Mouse (Mus musculus) kidney, embryonic 14.5 days (tissue): Measurements from ENCODE around the gene Tekt2. TPM values are rescaled to one million over a fixed set of nuclear protein-coding genes. Genes with fewer than 3 reads are reported as not detected.
A peak's percentile ranks its signal among the peaks of the same experiment; 100 is the strongest.

Source experiments
- ATAC-seq: fragments of 200-750 bp; cut with Nextera tagmentation; 2 replicates; pipeline ENCODE4 v1.8.0; 2017; ENCODE audit warnings: moderate number of reproducible peaks, mild to moderate bottlenecking, moderate TSS enrichment, moderate library complexity; ENCODE audit not compliant: low FRiP score, low TSS enrichment
- H3K27ac ChIP-seq: fragments of 300-500 bp; sonication (generic); 2 replicates; pipeline ENCODE4 v1.5.1; 2014; ENCODE audit warnings: low read depth, mild to moderate bottlenecking, low read length, moderate library complexity, mixed read lengths
- H3K27me3 ChIP-seq: fragments of 300-500 bp; sonication (generic); 2 replicates; pipeline ENCODE4 v1.6.1; 2014; ENCODE audit warnings: mild to moderate bottlenecking, low read length; ENCODE audit not compliant: control insufficient read depth, insufficient read depth
- H3K36me3 ChIP-seq: fragments of 300-500 bp; sonication (generic); 2 replicates; pipeline ENCODE4 v1.6.1; 2014; ENCODE audit warnings: low read length, mixed read lengths; ENCODE audit not compliant: control insufficient read depth, insufficient read depth
- H3K4me1 ChIP-seq: fragments of 300-500 bp; sonication (generic); 2 replicates; pipeline ENCODE4 v1.6.1; 2014; ENCODE audit warnings: low read length, mixed read lengths; ENCODE audit not compliant: control insufficient read depth, insufficient read depth
- H3K4me2 ChIP-seq: fragments of 300-500 bp; sonication (generic); replicated peaks from 2 replicates; pipeline ENCODE4 v1.6.1; 2014; ENCODE audit warnings: low read depth, mild to moderate bottlenecking, low read length
- H3K4me3 ChIP-seq: fragments of 300-500 bp; sonication (generic); 2 replicates; pipeline ENCODE4 v1.5.1; 2014; ENCODE audit warnings: mild to moderate bottlenecking, low read length
- H3K9ac ChIP-seq: fragments of 300-500 bp; sonication (generic); 2 replicates; pipeline ENCODE4 v1.6.1; 2014; ENCODE audit warnings: low read depth, mild to moderate bottlenecking, low read length, moderate library complexity
- H3K9me3 ChIP-seq: fragments of 300-500 bp; sonication (generic); 2 replicates; pipeline ENCODE4 v1.6.1; 2016; ENCODE audit warnings: low read length; ENCODE audit not compliant: control insufficient read depth
- WGBS: fragments of 180-500 bp; shearing (Covaris S2); extraction: QIAGEN DNeasy Blood & Tissue Kit; methylation state at CpG from one replicate; pipeline ENCODE4 v1.1.7; 2014; 5-methylcytosine and 5-hydroxymethylcytosine counted together
- polyA plus RNA-seq: library from polyadenylated mRNA; unstranded; fragments of >200 nt; fragmentation: Nextera tagmentation; extraction: Ambion mirVana; gene quantifications from 2 replicates; pipeline ENCODE4 v1.2.1, GENCODE M21; 2014

Tekt2 gene
- 2.2 and 5.1 TPM in 2 replicates for polyA plus RNA-seq

DNA sequence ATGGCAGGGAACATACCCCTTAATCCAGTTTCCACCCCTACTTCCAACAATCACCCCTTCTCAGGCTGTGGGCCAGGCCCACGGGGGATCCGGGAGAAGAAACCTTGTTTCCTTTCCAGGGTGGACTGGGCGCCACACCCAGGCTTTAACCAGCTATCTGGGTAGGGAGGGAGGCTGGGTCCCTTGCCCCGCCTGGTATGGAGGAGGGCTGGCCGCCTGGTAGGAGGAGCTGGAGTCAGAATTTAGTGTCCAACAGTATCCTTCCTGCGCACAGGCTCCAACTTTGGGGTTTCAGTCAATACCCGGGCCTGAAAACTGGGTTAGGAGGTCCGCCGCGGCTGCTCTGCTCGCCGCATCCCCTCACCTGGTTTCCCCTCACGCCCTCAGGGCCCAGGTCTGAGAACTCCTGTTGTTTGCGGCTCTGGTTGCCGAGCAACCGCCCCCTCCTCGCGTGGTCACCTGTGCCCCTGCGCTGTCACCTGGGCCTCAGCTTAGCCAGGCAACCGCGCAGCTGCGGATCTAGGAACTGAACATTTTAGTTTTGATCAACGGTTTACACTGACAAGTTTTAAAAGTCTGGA is at the start of gene Tekt2:
Tekt2 (minus strand) TSS at position 408 of the 581 bp plus-strand sequence.
- no peaks in the 10 kb centered on the region for H3K9me3 ChIP-seq
- peak within 1 kb of the TSS; percentile 54 for H3K9ac ChIP-seq
- H3K4me1 ChIP-seq, result peaks cover 4% of the 10 kb centered on the region; the same call in 1 of the 2 replicates
- WGBS, result 6% methylated on average over 23 of the region's 23 CpGs
- H3K27me3 ChIP-seq, result peaks cover 8% of the 10 kb centered on the region; the same call in 1 of the 2 replicates
- H3K36me3 ChIP-seq, result no peaks in the 10 kb centered on the region
- peak within 1 kb of the TSS; percentile 25 for H3K4me3 ChIP-seq
- no peak within 1 kb of the TSS for H3K27ac ChIP-seq
- H3K4me2 ChIP-seq, result peak within 1 kb of the TSS; percentile 37
- no peak for ATAC-seq

DNA sequence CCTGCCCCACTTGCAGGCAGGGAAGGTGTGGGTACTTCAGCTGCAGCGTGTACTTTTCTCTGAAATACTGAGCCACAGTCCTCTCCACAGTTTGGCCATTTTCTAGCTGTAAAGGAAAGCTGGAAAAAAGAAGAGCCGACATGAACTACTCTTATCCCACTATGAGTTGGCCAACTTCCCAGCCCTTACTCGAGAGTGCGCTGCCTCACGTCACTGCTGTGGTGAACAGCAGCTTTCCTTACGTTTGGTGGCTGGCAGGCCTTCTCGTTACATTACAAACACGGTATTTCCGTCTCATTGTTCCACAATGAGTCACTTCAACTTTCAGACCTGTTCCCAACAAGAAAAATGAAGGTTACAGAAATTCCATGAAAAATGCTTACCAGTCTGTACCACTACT is 46.0 kb upstream of the Tekt2 start:
- Histone ChIP-seq H3K27me3 (no peaks in the 10 kb centered on the region), H3K4me2 (no peak overlapping the region), H3K27ac (no peak overlapping the region), H3K4me3 (no peak overlapping the region), H3K9me3 (no peaks in the 10 kb centered on the region), H3K4me1 (no peaks in the 10 kb centered on the region), H3K9ac (no peak overlapping the region), H3K36me3 (peaks cover 10% of the 10 kb centered on the region; the same call in 1 of the 2 replicates)
- 90% methylated on average over 9 of the region's 9 CpGs for WGBS
- ATAC-seq, result no peak

DNA sequence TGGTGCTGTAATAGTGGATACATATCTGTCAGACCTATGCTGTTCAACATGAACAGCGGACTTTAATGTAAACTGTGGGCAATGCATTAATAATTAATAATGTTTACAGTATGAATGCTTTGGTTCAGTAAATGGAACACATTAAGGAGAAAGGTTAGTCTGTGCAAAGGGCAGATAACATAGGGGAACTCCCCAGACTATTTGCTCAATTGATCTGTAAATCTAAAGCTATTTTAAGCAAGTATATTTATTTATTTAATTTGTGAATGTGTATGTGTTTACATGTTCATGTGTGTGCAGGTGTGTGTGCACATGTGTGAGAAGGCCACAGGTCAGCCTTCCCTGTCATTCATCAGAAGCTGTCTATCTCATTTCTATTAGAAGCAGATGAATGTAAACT is 34.6 kb upstream of the Tekt2 start:
- 95% methylated on average over 1 of the region's 1 CpGs for WGBS
- Histone ChIP-seq H3K36me3 (peaks cover 13% of the 10 kb centered on the region), H3K4me2 (no peak overlapping the region), H3K9ac (no peak overlapping the region), H3K27me3 (no peaks in the 10 kb centered on the region), H3K4me1 (no peaks in the 10 kb centered on the region), H3K9me3 (no peaks in the 10 kb centered on the region), H3K4me3 (no peak overlapping the region), H3K27ac (no peak overlapping the region)
- ATAC-seq, result no peak

- H3K4me3 ChIP-seq, result no peak overlapping the region
- no peak overlapping the region for H3K9ac ChIP-seq
- peaks cover 14% of the 10 kb centered on the region; the same call in 1 of the 2 replicates for H3K36me3 ChIP-seq
- ATAC-seq, result no peak
- H3K4me2 ChIP-seq, result no peak overlapping the region
- 86% methylated on average over 4 of the region's 4 CpGs for WGBS
- no peak overlapping the region for H3K27ac ChIP-seq
- no peaks in the 10 kb centered on the region for H3K9me3 ChIP-seq
- no peaks in the 10 kb centered on the region for H3K27me3 ChIP-seq
- no peaks in the 10 kb centered on the region for H3K4me1 ChIP-seq
These were observed 18.0 kb upstream of the Tekt2 start for GRCm38 (mm10) chr4:126343451-126343850.

DNA sequence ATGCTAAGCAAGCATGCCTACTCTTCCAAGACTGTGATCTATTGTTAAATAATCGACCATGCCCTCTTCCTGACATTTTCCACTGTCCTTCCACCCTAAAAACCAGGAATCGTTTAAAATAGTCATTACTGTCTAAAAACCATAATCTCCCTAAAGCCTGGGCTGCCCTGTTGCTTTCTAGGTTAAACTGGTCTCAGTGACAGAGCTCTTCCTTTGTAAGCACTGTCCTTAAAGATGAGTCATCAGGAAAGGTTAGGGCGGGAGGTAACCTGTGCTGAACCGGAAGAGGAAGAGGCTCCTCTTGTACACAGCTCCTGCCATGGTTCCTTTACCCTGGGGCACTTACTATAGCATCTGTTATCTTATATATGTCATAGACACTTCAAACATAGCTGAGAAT is 14.0 kb upstream of the Tekt2 start:
- no peak overlapping the region for H3K4me3 ChIP-seq
- peaks cover under 1% of the 10 kb centered on the region; the same call in 1 of the 2 replicates for H3K36me3 ChIP-seq
- no peak overlapping the region for H3K27ac ChIP-seq
- WGBS, result 64% methylated on average over 4 of the region's 4 CpGs
- no peaks in the 10 kb centered on the region for H3K4me1 ChIP-seq
- H3K9me3 ChIP-seq, result no peaks in the 10 kb centered on the region
- ATAC-seq, result no peak
- no peaks in the 10 kb centered on the region for H3K27me3 ChIP-seq
- no peak overlapping the region for H3K4me2 ChIP-seq
- no peak overlapping the region for H3K9ac ChIP-seq

DNA sequence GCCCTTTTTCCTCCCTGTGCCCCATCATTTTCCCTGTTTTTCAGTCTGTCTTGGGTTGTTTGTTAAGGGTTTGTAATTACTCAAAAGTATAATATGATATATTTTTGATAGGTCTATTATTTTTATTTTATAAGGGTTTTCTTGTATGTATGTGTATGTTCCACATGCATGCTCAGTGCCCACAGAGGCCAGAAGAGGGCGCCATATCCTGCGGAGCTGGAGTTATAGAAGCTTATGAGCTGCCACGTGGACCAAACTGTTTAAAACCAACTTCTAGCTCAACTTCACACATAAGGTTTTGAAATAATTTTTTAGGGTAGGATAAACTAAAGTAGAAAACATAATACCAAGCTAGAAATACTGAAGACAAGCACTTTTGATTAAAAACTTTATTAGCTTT is 6.9 kb upstream of the Tekt2 start:
- 50% methylated on average over 3 of the region's 3 CpGs for WGBS
- Histone ChIP-seq H3K9me3 (no peaks in the 10 kb centered on the region), H3K27me3 (no peaks in the 10 kb centered on the region), H3K4me3 (no peak overlapping the region), H3K36me3 (no peaks in the 10 kb centered on the region), H3K4me1 (no peaks in the 10 kb centered on the region), H3K9ac (no peak overlapping the region), H3K27ac (no peak overlapping the region), H3K4me2 (no peak overlapping the region)
- ATAC-seq, result no peak

DNA sequence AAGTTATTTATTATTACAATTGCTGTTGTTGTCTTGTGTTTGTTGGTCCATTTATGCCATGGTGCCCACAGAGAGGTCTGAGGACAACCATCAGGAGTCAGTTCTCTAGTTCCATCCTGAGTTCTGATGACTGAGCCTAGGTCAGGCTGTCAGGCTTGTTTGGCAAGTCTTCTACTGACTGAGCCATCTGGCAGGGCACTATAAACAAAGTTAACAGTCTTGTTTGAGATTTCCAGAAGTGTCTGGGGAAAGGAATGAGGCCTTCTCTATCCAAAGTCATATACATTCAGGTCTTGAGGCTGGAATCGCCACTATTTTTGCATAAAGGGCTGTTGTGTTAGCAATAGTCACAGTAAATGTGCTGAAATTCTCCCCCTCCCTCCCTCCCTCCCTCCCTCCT is 6.3 kb upstream of the Tekt2 start:
- no peak overlapping the region for H3K9ac ChIP-seq
- no peak overlapping the region for H3K4me2 ChIP-seq
- H3K36me3 ChIP-seq, result no peaks in the 10 kb centered on the region
- H3K27me3 ChIP-seq, result no peaks in the 10 kb centered on the region
- ATAC-seq, result no peak
- H3K9me3 ChIP-seq, result no peaks in the 10 kb centered on the region
- no peaks in the 10 kb centered on the region for H3K4me1 ChIP-seq
- 75% methylated on average over 1 of the region's 1 CpGs for WGBS
- no peak overlapping the region for H3K4me3 ChIP-seq
- H3K27ac ChIP-seq, result no peak overlapping the region

DNA sequence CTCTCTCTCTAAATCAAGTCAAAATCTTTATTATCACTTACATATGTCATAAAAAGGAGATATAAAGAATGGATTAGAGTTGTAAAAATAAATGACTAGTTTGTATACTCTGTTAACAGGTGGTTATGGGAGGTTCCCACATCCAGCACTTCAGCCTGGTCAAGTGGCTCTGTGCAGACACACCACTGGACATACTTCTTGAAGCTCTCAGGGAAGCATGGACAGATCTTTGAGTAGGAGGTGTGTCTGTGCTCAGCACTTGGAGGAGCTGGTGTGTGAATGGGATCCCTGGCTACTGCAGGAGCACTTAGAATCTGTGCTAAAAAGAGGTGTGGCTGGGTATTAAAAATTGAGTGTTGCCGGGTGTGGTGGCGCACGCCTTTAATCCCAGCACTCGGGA is 4.8 kb upstream of the Tekt2 start:
- H3K27ac ChIP-seq, result no peak overlapping the region

GRCm38 (mm10) chr4:126326036-126326435 is 548 bp upstream of the Tekt2 start:
- no peaks in the 10 kb centered on the region for H3K36me3 ChIP-seq
- no peak for ATAC-seq
- H3K4me3 ChIP-seq, result no peak overlapping the region
- H3K4me1 ChIP-seq, result no peaks in the 10 kb centered on the region
- no peaks in the 10 kb centered on the region for H3K9me3 ChIP-seq
- peaks cover 8% of the 10 kb centered on the region; the same call in 1 of the 2 replicates for H3K27me3 ChIP-seq
- H3K4me2 ChIP-seq, result no peak overlapping the region
- 15% methylated on average over 6 of the region's 6 CpGs for WGBS
- H3K27ac ChIP-seq, result no peak overlapping the region
- no peak overlapping the region for H3K9ac ChIP-seq

More for the DNA sequence above, 4.8 kb upstream of the Tekt2 start:
- no peaks in the 10 kb centered on the region for H3K4me1 ChIP-seq
- no peaks in the 10 kb centered on the region for H3K9me3 ChIP-seq
- H3K9ac ChIP-seq, result no peak overlapping the region
- no peaks in the 10 kb centered on the region for H3K36me3 ChIP-seq
- WGBS, result 89% methylated on average over 4 of the region's 4 CpGs
- ATAC-seq, result no peak
- H3K27me3 ChIP-seq, result peaks cover 2% of the 10 kb centered on the region; the same call in 1 of the 2 replicates
- no peak overlapping the region for H3K4me2 ChIP-seq
- no peak overlapping the region for H3K4me3 ChIP-seq
